Mouse (Mus musculus): ENCODE measurements around the gene D7Ertd443e. TPM values are rescaled to one million over a fixed set of nuclear protein-coding genes. Genes with fewer than 3 reads are reported as not detected.

Gene D7Ertd443e
- polyA plus RNA-seq, 1 experiment, result 2.1 TPM

DNA sequence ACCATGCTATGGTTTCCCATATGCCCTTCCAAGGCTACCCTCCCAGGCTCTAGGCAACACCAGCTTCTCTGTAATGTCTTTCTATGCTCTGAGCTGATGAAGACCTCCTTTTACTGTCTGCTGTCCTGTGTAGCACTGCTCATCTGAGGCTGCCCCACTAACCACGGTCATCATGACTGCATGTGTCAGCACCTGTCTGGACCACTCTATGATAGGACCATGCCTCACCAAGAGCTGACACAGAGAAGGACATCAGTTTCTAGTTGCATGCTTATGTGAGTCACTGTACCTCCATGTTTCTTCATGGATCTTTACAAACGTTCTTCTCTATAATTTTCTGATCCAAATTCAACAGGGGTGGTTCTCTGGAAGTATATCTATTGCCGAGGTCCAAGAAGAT, 154.8 kb downstream of the D7Ertd443e start:
- DNase-seq (ENCODE audit: extremely low spot score in 1 of 2, low spot score in 1 of 2), result no peak

DNA sequence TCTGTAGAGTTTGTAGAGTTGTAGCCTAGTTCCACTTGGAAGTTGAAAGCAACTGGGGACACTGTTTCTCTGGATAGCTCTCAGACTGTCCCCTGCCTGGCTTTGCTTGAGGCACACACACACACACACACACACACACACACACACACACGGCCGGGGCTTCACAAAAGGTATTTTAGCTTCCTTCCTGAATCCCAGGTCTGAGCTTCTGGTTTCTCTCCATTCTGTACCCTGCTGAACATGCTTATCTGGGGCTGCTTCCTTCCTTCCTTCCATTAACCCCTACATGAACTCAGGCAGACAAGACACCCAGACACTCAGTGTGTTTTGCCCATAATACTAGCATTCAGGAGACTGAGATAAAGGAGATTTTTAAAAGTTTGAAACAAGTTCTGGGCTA, 155.6 kb downstream of the D7Ertd443e start:
- DNase-seq (ENCODE audit: extremely low spot score in 1 of 2, low spot score in 1 of 2), result no peak

DNA sequence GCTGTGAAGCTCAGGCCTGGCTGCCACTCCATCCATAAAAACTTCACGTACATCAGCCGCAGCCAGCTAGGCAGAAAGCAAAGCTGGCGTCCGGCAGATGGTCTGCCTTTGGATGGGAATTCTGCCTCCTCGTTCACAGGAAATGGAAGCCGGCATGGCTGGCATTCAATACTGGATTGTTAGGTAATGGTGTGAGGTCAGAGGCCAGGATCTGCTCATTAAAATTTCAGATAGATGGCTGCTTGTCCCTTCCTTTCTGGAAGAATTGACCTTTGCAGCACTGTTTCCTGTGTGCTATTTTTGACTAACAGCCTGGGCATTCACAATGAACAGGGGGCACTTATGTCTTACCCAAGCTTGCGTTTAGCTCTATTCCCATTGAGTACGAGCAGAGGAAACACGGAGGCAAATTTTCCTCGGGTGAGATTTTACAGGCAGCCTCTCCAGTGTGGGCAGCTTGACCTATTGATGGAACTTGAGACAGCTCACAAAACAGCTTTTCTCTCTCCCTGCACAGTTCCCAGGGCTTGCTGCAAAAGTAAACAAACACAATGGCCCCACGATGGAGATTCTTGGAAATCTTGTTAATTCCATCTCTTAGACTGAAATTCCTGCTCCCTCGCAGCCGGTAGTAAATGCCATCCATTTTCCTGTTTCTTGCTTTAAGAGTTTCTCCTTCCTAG, 157.5 kb downstream of the D7Ertd443e start:
- DNase-seq (ENCODE audit: extremely low spot score in 1 of 2, low spot score in 1 of 2), result no peak

DNA sequence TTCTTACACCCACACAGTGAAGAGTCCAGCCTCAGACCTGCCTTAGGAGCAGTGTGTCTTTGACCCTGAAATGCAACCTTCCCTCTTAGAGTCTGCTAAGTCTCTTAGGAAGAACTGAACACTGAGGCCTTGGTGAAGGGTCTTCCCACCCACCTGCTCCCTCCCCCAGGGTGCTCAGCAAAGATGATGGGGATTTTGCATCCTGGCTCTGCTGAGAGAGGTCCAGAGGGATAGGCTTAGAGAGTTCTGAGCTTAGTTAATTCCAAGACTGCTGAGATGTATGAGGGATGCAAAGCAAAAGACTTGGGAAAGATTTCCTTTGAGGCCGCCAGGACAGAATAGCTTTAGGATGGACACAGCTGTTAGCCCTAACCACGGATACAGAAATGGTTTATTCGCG, 158.4 kb downstream of the D7Ertd443e start:
- no peak for DNase-seq (ENCODE audit: extremely low spot score in 1 of 2, low spot score in 1 of 2)

DNA sequence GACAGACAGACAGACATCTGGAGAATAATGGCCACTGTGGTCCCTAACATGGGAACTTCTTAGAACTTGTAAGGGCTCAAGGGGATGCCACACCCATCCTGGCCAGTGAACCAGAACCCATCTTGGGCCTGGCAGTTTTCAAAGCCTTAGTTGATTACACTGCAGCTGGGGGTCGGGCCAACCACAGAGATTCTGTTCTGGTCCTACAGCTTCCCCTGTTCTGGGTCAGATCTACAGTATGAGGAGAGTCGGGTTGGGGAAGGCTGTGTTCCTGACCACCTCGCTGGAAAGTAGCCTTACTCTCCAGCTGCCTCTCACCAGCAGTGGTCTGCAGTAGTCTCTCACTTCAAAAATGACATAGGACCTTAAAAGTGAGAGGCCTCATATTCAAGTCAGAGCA, 159.2 kb downstream of the D7Ertd443e start:
- no peak for DNase-seq (ENCODE audit: extremely low spot score in 1 of 2, low spot score in 1 of 2)

DNA sequence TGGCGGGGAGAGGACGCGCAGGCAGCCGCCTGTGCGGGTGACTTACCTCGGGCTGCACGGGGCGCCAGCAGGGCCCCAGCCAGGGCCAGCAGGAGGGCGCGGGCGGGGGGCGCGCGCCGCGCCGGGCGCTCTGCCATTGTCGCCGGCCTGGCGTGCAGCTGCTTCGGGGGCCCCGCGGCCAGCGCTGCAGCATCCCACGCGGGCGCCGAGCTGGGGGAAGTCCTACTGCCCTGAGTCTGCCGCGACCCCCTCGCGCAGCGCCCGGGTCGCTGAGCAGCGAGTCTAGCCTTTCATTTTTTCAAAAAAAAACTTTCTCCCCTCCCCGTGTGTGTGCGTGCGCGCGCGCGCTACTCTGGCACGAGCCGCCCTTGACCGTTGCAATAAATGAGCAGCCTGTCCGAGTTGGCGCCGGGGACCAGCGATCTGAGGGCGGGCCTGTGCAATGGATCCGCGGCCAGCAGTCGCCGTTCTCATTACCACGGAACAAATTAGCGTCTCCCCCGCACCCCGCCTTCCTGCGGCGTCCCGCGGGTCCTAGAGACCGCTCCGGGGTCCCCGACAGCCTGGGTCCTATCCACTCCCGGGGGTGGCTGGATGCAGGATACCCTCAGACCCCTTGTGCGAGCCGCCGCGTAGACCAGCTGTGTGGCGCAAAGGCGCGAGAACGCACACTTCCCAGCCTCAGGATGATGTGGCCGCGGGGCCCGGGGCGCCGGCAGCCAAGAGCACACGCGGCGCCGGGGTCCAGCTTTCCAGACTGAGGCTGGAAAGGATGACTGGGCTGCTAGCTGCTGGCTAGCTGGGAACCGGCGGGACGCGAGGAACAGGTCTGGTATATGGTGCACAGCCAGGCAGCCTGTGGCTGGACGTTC, 160.5 kb downstream of the D7Ertd443e start:
- peak in 1 of 2 experiments; percentile 52 for DNase-seq (ENCODE audit: extremely low spot score in 1 of 2, low spot score in 1 of 2)

DNA sequence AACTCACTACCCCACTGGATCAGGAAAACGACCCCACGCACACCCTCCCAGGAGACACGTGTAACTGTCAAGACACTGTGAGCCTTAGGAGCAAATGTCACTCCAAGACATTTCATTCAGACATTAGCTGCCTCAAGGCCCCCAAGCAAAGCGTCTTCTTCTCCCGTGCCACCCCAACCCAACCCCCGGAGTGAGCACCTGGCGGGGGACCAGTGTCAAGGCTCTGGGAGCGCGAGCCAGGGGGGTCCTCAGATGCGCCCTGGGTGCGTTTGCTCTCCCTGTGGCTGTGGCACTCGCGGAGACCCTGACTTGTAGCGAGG, 161.1 kb downstream of the D7Ertd443e start:
- DNase-seq (ENCODE audit: extremely low spot score in 1 of 2, low spot score in 1 of 2), result no peak

DNA sequence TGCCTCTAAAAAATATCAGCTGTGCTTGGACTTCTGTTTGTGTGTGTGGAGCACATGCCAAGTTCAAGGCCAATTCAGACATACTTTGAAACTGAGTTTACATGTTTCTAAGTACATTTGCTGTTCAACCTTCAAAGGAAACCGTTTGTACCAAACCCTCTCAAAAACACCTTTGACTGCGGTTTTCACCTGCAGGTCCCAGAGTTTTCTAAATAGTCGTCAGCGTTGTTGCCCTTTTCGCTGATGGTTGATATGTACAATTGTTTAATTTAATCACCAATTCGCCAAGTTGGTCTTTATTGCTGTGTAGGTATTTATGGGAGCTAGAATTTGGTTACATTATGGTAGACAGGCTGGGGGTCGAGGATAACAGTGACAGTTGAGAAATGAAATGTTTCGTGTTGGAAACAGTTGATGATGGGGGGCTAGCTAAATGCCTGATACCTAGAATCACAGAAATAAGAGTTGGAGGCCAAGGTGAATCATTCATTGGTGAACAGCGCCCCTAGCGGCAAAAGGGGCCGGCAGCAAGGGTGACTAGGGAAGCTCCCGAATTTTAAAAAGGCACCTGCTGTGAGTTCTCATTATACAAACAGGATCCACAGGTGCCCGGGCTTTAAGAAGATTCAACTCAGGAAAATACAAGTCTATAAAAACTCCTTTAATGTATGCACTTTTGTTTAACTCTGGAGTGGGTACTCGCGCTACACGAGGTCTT, 161.9 kb downstream of the D7Ertd443e start:
- peak; percentile 40 to 94 for DNase-seq (ENCODE audit: extremely low spot score in 1 of 2, low spot score in 1 of 2)

Other genes with a start within 250 kb of the D7Ertd443e start
- gene Adam12, start 153.5 kb downstream of the D7Ertd443e start, polyA plus RNA-seq (2012; rRNA removed), result 3.2 and 3.6 TPM in 2 replicates